Mouse (Mus musculus) small intestine, adult 2 months (tissue): Measurements from ENCODE around the gene Nme3.

ENCODE experiments used
- CTCF ChIP-seq: fragments of 200-500 bp; IDR thresholded peaks from 2 replicates; pipeline ENCODE4 v1.5.1; 2012; ENCODE audit warnings: low read depth, mild to moderate bottlenecking, control low read depth, inconsistent platforms, low read length, moderate library complexity, mixed read lengths; ENCODE audit not compliant: insufficient replicate concordance, insufficient read length; ENCODE audit errors: extremely low read depth
- POLR2A ChIP-seq: fragments of 200-500 bp; IDR thresholded peaks from 2 replicates; pipeline ENCODE4 v1.6.1; 2012; ENCODE audit warnings: low read depth, mild to moderate bottlenecking, control low read depth, inconsistent platforms, low read length, moderate library complexity

DNA sequence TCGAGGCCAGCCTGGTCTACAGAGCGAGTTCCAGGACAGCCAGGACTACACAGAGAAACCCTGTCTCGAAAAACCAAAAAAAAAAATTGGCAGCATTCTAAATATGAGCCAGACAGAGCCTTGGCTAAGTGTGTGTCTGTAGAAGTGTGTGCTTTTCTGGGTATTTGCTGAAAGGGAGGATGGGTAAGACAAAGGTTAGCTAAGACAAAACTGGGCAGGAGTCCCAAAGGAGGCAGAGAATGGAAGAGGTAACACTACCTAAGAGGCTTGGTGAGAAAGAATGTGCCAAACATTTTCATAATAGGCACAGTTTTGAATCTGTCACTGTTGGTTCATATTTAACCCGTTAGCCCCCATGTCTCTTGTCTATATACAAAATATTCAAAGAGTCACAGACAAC is 36.1 kb downstream of the Nme3 start:
- no peak for TF ChIP-seq POLR2A
- no peak for TF ChIP-seq CTCF
